In the genomic region with DNA sequence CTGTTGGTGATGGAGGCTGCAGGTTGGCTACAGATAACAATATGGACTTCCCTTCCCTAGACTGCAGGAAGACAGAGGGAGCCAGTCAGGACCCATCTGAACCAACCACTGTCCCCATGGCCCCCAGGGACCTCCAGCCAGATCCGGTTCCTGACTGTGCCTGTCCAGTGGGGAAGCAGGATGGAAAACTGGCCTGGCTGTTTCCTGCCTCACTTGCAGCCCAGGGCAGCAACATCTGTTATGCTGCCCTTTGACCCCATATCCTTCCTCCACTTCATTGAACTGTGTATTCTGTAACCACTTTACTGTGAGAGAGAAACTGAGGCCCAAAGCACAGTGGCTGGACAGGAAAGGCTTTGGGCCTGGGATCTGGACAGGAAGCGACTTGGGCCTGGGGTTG, we compare ENCODE assay signal across 11 mouse cellular contexts. TPM values are rescaled to one million over a fixed set of nuclear protein-coding genes. Genes with fewer than 3 reads are reported as not detected.
DNase-seq lines count a peak whose midpoint lies in the region; ATAC-seq lines count a peak whose summit lies in the region.
"Had no signal": no experiment of that assay in that cellular context is flagged by ENCODE, and none has a peak within 500 bp of the region (broad histone marks: within the 10 kb centered on the region; RNA-seq: fewer than 3 reads in every experiment).

No protein-coding gene starts in this region.

- no peak for ATAC-seq in liver, embryonic 12.5 days
- ATAC-seq in liver, embryonic 11.5 days (replicated peaks; ENCODE audit: low FRiP score) = no peak
- peak; percentile 11; the same call in 1 of the 2 replicates for ATAC-seq in liver, embryonic 15.5 days (ENCODE audit: insufficient read depth)
- no peak for ATAC-seq in cerebellum, adult (ENCODE audit: insufficient number of reproducible peaks, low FRiP score, low TSS enrichment)
- no peak for ATAC-seq in midbrain, embryonic 16.5 days

- H3K4me3 ChIP-seq in liver, embryonic 12.5 days = no peak overlapping the region
- H3K4me3 ChIP-seq in liver, embryonic 11.5 days (ENCODE audit: low read depth, low read length) = no peak overlapping the region
- H3K4me3 ChIP-seq in liver, embryonic 15.5 days (replicated peaks) = no peak overlapping the region
- no peak overlapping the region for H3K4me3 ChIP-seq in midbrain, embryonic 16.5 days (ENCODE audit: low read depth, low read length)
- H3K4me3 ChIP-seq: gastrocnemius, adult 2 months; stomach, embryonic 15.5 days had no signal

- H3K4me2 ChIP-seq in liver, embryonic 12.5 days = no peak overlapping the region
- no peak overlapping the region for H3K4me2 ChIP-seq in liver, embryonic 11.5 days
- no peak overlapping the region for H3K4me2 ChIP-seq in liver, embryonic 15.5 days
- no peak overlapping the region for H3K4me2 ChIP-seq in midbrain, embryonic 16.5 days (ENCODE audit: low read length)
- H3K4me2 ChIP-seq: midbrain, embryonic 11.5 days; stomach, embryonic 15.5 days had no signal

- H3K4me1 ChIP-seq in liver, embryonic 12.5 days = peaks cover 33% of the 10 kb centered on the region
- peaks cover 15% of the 10 kb centered on the region for H3K4me1 ChIP-seq in liver, embryonic 11.5 days (replicated peaks; ENCODE audit: control insufficient read depth, insufficient read depth, low read length)
- peaks cover 12% of the 10 kb centered on the region for H3K4me1 ChIP-seq in liver, embryonic 15.5 days (replicated peaks)
- H3K4me1 ChIP-seq in midbrain, embryonic 16.5 days (ENCODE audit: control insufficient read depth, insufficient read depth, low read length) = peaks cover 6% of the 10 kb centered on the region; the same call in 1 of the 2 replicates

- no peaks in the 10 kb centered on the region for H3K36me3 ChIP-seq in liver, embryonic 12.5 days
- H3K36me3 ChIP-seq in liver, embryonic 11.5 days (ENCODE audit: control insufficient read depth, insufficient read depth, low read length) = no peaks in the 10 kb centered on the region
- no peaks in the 10 kb centered on the region for H3K36me3 ChIP-seq in liver, embryonic 15.5 days (replicated peaks)
- no peaks in the 10 kb centered on the region for H3K36me3 ChIP-seq in midbrain, embryonic 16.5 days (ENCODE audit: control insufficient read depth, insufficient read depth, low read length)
- H3K36me3 ChIP-seq: stomach, embryonic 15.5 days had no signal

- WGBS in liver, embryonic 12.5 days (ENCODE audit: insufficient replicate concordance) = 34% methylated on average over 2 of the region's 2 CpGs
- WGBS in liver, embryonic 11.5 days = 52% methylated on average over 2 of the region's 2 CpGs
- WGBS in liver, embryonic 15.5 days (ENCODE audit: insufficient replicate concordance) = 49% methylated on average over 2 of the region's 2 CpGs
- 79% methylated on average over 2 of the region's 2 CpGs for WGBS in midbrain, embryonic 16.5 days

- DNase-seq in liver, embryonic 11.5 days (ENCODE audit: low spot score) = no peak
- peak; percentile 38 for DNase-seq in embryo, embryonic 11 days
- DNase-seq in kidney, adult 11 months = peak; percentile 54
- DNase-seq in thymus, postnatal 4 days = no peak
- DNase-seq: gastrocnemius, adult 2 months had no signal

- peak overlapping the region; percentile 41 for H3K27ac ChIP-seq in liver, embryonic 12.5 days
- no peak overlapping the region for H3K27ac ChIP-seq in liver, embryonic 11.5 days (ENCODE audit: low read depth, low read length)
- H3K27ac ChIP-seq in liver, embryonic 15.5 days (replicated peaks) = no peak overlapping the region; the same call in 1 of the 2 replicates
- H3K27ac ChIP-seq in midbrain, embryonic 16.5 days (ENCODE audit: low read length) = no peak overlapping the region
- H3K27ac ChIP-seq: gastrocnemius, adult 2 months had no signal

- no peaks in the 10 kb centered on the region for H3K9me3 ChIP-seq in liver, embryonic 12.5 days (replicated peaks)
- H3K9me3 ChIP-seq in liver, embryonic 11.5 days (ENCODE audit: control insufficient read depth, low read length) = no peaks in the 10 kb centered on the region
- H3K9me3 ChIP-seq in liver, embryonic 15.5 days (replicated peaks) = no peaks in the 10 kb centered on the region
- H3K9me3 ChIP-seq in midbrain, embryonic 16.5 days (replicated peaks; ENCODE audit: control insufficient read depth, low read length, poor library complexity, severe bottlenecking) = no peaks in the 10 kb centered on the region
- H3K9me3 ChIP-seq: stomach, embryonic 15.5 days had no signal

- peaks cover 28% of the 10 kb centered on the region for H3K27me3 ChIP-seq in liver, embryonic 12.5 days (replicated peaks)
- peaks cover 4% of the 10 kb centered on the region; the same call in 1 of the 2 replicates for H3K27me3 ChIP-seq in liver, embryonic 11.5 days (replicated peaks; ENCODE audit: control insufficient read depth, insufficient read depth, low read length)
- peaks cover 30% of the 10 kb centered on the region for H3K27me3 ChIP-seq in liver, embryonic 15.5 days
- H3K27me3 ChIP-seq in midbrain, embryonic 16.5 days (ENCODE audit: control insufficient read depth, insufficient read depth, low read depth, low read length) = no peaks in the 10 kb centered on the region
- H3K27me3 ChIP-seq: stomach, embryonic 15.5 days had no signal

- H3K9ac ChIP-seq in liver, embryonic 12.5 days = no peak overlapping the region
- H3K9ac ChIP-seq in liver, embryonic 11.5 days (ENCODE audit: low read depth, low read length) = no peak overlapping the region
- H3K9ac ChIP-seq in liver, embryonic 15.5 days = no peak overlapping the region
- no peak overlapping the region for H3K9ac ChIP-seq in midbrain, embryonic 16.5 days (ENCODE audit: low read depth, low read length)
- H3K9ac ChIP-seq: stomach, embryonic 15.5 days had no signal

RNA-seq across cellular contexts. Expression of gene Tpm4, which starts 3.5 kb away (rescaled TPM):
- polyA plus RNA-seq in liver, embryonic 12.5 days (2016; fragmentation: Nextera tagmentation; extraction: Ambion mirVana) = 160 and 165 TPM in 2 replicates
- polyA plus RNA-seq in liver, embryonic 11.5 days (2014; fragmentation: Nextera tagmentation; extraction: Ambion mirVana) = 277 and 281 TPM in 2 replicates
- polyA plus RNA-seq in liver, embryonic 15.5 days (2015; fragmentation: Nextera tagmentation; extraction: Ambion mirVana) = 80.7 and 82.6 TPM in 2 replicates
- 151 and 168 TPM in 2 replicates for polyA plus RNA-seq in midbrain, embryonic 16.5 days (2015; fragmentation: Nextera tagmentation; extraction: Ambion mirVana)

RNA-seq across cellular contexts. Expression of gene Olfr374, which starts 24.4 kb away (rescaled TPM):
- polyA plus RNA-seq in liver, embryonic 12.5 days (2016; fragmentation: Nextera tagmentation; extraction: Ambion mirVana) = not detected in 2 replicates
- not detected in 2 replicates for polyA plus RNA-seq in liver, embryonic 11.5 days (2014; fragmentation: Nextera tagmentation; extraction: Ambion mirVana)
- 0.03 and 0.05 TPM in 2 replicates for polyA plus RNA-seq in liver, embryonic 15.5 days (2015; fragmentation: Nextera tagmentation; extraction: Ambion mirVana)
- polyA plus RNA-seq in midbrain, embryonic 16.5 days (2015; fragmentation: Nextera tagmentation; extraction: Ambion mirVana) = 0.04 TPM in 1 of 2 replicates, not detected in the other
- polyA plus RNA-seq: midbrain, embryonic 11.5 days; stomach, embryonic 15.5 days had no signal

RNA-seq across cellular contexts. Expression of gene Rab8a, which starts 29.7 kb away (rescaled TPM):
- polyA plus RNA-seq in liver, embryonic 12.5 days (2016; fragmentation: Nextera tagmentation; extraction: Ambion mirVana) = 82.3 and 86.1 TPM in 2 replicates
- polyA plus RNA-seq in liver, embryonic 11.5 days (2014; fragmentation: Nextera tagmentation; extraction: Ambion mirVana) = 90.5 and 92.5 TPM in 2 replicates
- polyA plus RNA-seq in liver, embryonic 15.5 days (2015; fragmentation: Nextera tagmentation; extraction: Ambion mirVana) = 66.4 and 69.7 TPM in 2 replicates
- polyA plus RNA-seq in midbrain, embryonic 16.5 days (2015; fragmentation: Nextera tagmentation; extraction: Ambion mirVana) = 84.5 and 96.5 TPM in 2 replicates

RNA-seq across cellular contexts. Expression of gene Olfr373, which starts 48.3 kb away (rescaled TPM):
- not detected in 2 replicates for polyA plus RNA-seq in liver, embryonic 12.5 days (2016; fragmentation: Nextera tagmentation; extraction: Ambion mirVana)
- 0.04 TPM in 1 of 2 replicates, not detected in the other for polyA plus RNA-seq in liver, embryonic 11.5 days (2014; fragmentation: Nextera tagmentation; extraction: Ambion mirVana)
- polyA plus RNA-seq in liver, embryonic 15.5 days (2015; fragmentation: Nextera tagmentation; extraction: Ambion mirVana) = not detected in 2 replicates
- not detected in 2 replicates for polyA plus RNA-seq in midbrain, embryonic 16.5 days (2015; fragmentation: Nextera tagmentation; extraction: Ambion mirVana)
- polyA plus RNA-seq: midbrain, embryonic 11.5 days had no signal

RNA-seq across cellular contexts. Expression of gene Hsh2d, which starts 58.2 kb away (rescaled TPM):
- 0.28 and 0.32 TPM in 2 replicates for polyA plus RNA-seq in liver, embryonic 12.5 days (2016; fragmentation: Nextera tagmentation; extraction: Ambion mirVana)
- polyA plus RNA-seq in liver, embryonic 11.5 days (2014; fragmentation: Nextera tagmentation; extraction: Ambion mirVana) = 0.18 and 0.29 TPM in 2 replicates
- 0.26 and 0.33 TPM in 2 replicates for polyA plus RNA-seq in liver, embryonic 15.5 days (2015; fragmentation: Nextera tagmentation; extraction: Ambion mirVana)
- polyA plus RNA-seq in midbrain, embryonic 16.5 days (2015; fragmentation: Nextera tagmentation; extraction: Ambion mirVana) = not detected in 2 replicates
- polyA plus RNA-seq: midbrain, embryonic 11.5 days had no signal

Comparison
In these comparisons a context has a peak if more than half of its experiments do, and no peak if none do; other contexts are left out.
1. DNase-seq: peak in embryo, embryonic 11 days (single experiment) and kidney, adult 11 months (single experiment); none in liver, embryonic 11.5 days (single experiment) and thymus, postnatal 4 days (single experiment).